Mouse (Mus musculus): ENCODE data around the gene Slc25a39. TPM values are rescaled to one million over a fixed set of nuclear protein-coding genes. Genes with fewer than 3 reads are reported as not detected.
"Not testable (repeated sequence)": the region's sequence is repeated elsewhere in the genome, so short reads cannot be mapped to it uniquely, and the experiment has no call there.

The Slc25a39 gene
- polyA plus RNA-seq, 2 experiments from 2014 or later: 50.9 to 65.4 TPM

GRCm38 (mm10) chr11:102410345-102410744, 2.6 kb upstream of the Slc25a39 start:
- ATAC-seq: not testable (repeated sequence)

GRCm38 (mm10) chr11:102409795-102410330, 2.1 kb upstream of the Slc25a39 start:
- ATAC-seq: no peak

GRCm38 (mm10) chr11:102408888-102409794, 1.4 kb upstream of the Slc25a39 start:
- ATAC-seq: no peak

GRCm38 (mm10) chr11:102408344-102408876, 664 bp upstream of the Slc25a39 start:
- peak; percentile 94 for ATAC-seq

- peak; percentile 36 for ATAC-seq
These were observed 579 bp downstream of the Slc25a39 start for GRCm38 (mm10) chr11:102406900-102407833.

GRCm38 (mm10) chr11:102406401-102406800, 1.3 kb downstream of the Slc25a39 start:
- ATAC-seq: no peak

GRCm38 (mm10) chr11:102405544-102406285, 2.0 kb downstream of the Slc25a39 start:
- ATAC-seq: no peak

- no peak for ATAC-seq
These were observed 3.4 kb downstream of the Slc25a39 start for GRCm38 (mm10) chr11:102404161-102405010.

- no peak for ATAC-seq
These were observed 4.1 kb downstream of the Slc25a39 start for GRCm38 (mm10) chr11:102403657-102404056.

- no peak for ATAC-seq
These were observed 5.7 kb downstream of the Slc25a39 start for GRCm38 (mm10) chr11:102401898-102402500.

GRCm38 (mm10) chr11:102400513-102401084, 7.1 kb downstream of the Slc25a39 start:
- ATAC-seq: no peak

- ATAC-seq: no peak
These were observed 8.1 kb downstream of the Slc25a39 start for GRCm38 (mm10) chr11:102399610-102400072.

GRCm38 (mm10) chr11:102399107-102399506, 8.6 kb downstream of the Slc25a39 start:
- ATAC-seq: no peak

GRCm38 (mm10) chr11:102398007-102398825, 9.5 kb downstream of the Slc25a39 start:
- ATAC-seq: no peak

GRCm38 (mm10) chr11:102396671-102397141, 11.0 kb downstream of the Slc25a39 start:
- ATAC-seq: no peak

GRCm38 (mm10) chr11:102396263-102396662, 11.5 kb downstream of the Slc25a39 start:
- ATAC-seq: no peak

- no peak for ATAC-seq
These were observed 12.5 kb downstream of the Slc25a39 start for GRCm38 (mm10) chr11:102395250-102395649.

- ATAC-seq: no peak
These were observed 13.2 kb downstream of the Slc25a39 start for GRCm38 (mm10) chr11:102394421-102395124.

Data from activated CD4-positive, CD25-positive, alpha-beta regulatory T cell, adult 4 months (primary cell).